Mouse (Mus musculus) embryonic facial prominence, embryonic 15.5 days (tissue): ENCODE measurements around the gene Bloc1s2. TPM values are rescaled to one million over a fixed set of nuclear protein-coding genes. Genes with fewer than 3 reads are reported as not detected.

Source experiments
- ATAC-seq: fragments of 200-750 bp; cut with Nextera tagmentation; 2 replicates; pipeline ENCODE4 v1.8.0; 2017; ENCODE audit warnings: low read depth, moderate TSS enrichment; ENCODE audit not compliant: insufficient number of reproducible peaks, low FRiP score, low TSS enrichment
- H3K27ac ChIP-seq: fragments of 300-500 bp; sonication (generic); replicated peaks from 2 replicates; pipeline ENCODE4 v1.5.1; 2015; ENCODE audit warnings: mild to moderate bottlenecking, inconsistent platforms
- H3K27me3 ChIP-seq: fragments of 300-500 bp; sonication (generic); 2 replicates; pipeline ENCODE4 v1.6.1; 2015; ENCODE audit warnings: inconsistent platforms
- H3K36me3 ChIP-seq: fragments of 300-500 bp; sonication (generic); 2 replicates; pipeline ENCODE4 v1.6.1; 2015; ENCODE audit warnings: mild to moderate bottlenecking, inconsistent platforms
- H3K4me1 ChIP-seq: fragments of 300-500 bp; sonication (generic); 2 replicates; pipeline ENCODE4 v1.6.1; 2015; ENCODE audit warnings: inconsistent platforms
- H3K4me2 ChIP-seq: fragments of 300-500 bp; sonication (generic); replicated peaks from 2 replicates; pipeline ENCODE4 v1.6.1; 2015; ENCODE audit warnings: mild to moderate bottlenecking, inconsistent platforms
- H3K4me3 ChIP-seq: fragments of 300-500 bp; sonication (generic); replicated peaks from 2 replicates; pipeline ENCODE4 v1.5.1; 2015; ENCODE audit warnings: mild to moderate bottlenecking, inconsistent platforms
- H3K9ac ChIP-seq: fragments of 300-500 bp; sonication (generic); 2 replicates; pipeline ENCODE4 v1.6.1; 2015; ENCODE audit warnings: inconsistent platforms
- H3K9me3 ChIP-seq: fragments of 300-500 bp; sonication (generic); replicated peaks from 2 replicates; pipeline ENCODE4 v1.6.1; 2016; ENCODE audit warnings: inconsistent platforms
- WGBS: fragments of 180-500 bp; shearing (Covaris S2); methylation state at CpG from one replicate; pipeline ENCODE4 v1.1.7; 2015; 5-methylcytosine and 5-hydroxymethylcytosine counted together
- polyA plus RNA-seq: library from polyadenylated mRNA; unstranded; fragments of >200 nt; fragmentation: Nextera tagmentation; extraction: Ambion mirVana; gene quantifications from 2 replicates; pipeline ENCODE4 v1.2.1, GENCODE M21; 2015

Gene Bloc1s2
- polyA plus RNA-seq, 1 experiment from 2014 or later = 90.4 TPM

GRCm38 (mm10) chr19:44153781-44154180 lies 7.5 kb upstream of the Bloc1s2 start:
- H3K9ac ChIP-seq = no peak overlapping the region

GRCm38 (mm10) chr19:44148991-44149390 lies 2.7 kb upstream of the Bloc1s2 start:
- H3K4me3 ChIP-seq = no peak overlapping the region
- H3K4me2 ChIP-seq = no peak overlapping the region
- no peak overlapping the region for H3K9ac ChIP-seq
- ATAC-seq = no peak
- peaks cover 22% of the 10 kb centered on the region for H3K27me3 ChIP-seq
- H3K27ac ChIP-seq = no peak overlapping the region
- 75% methylated on average over 2 of the region's 2 CpGs for WGBS
- H3K4me1 ChIP-seq = peaks cover 11% of the 10 kb centered on the region
- 0 out of 2 replicates have a peak, but pooled peaks cover 3% of the 10 kb centered on the region for H3K36me3 ChIP-seq
- no peaks in the 10 kb centered on the region for H3K9me3 ChIP-seq

More at GRCm38 (mm10) chr19:44153781-44154180, 7.5 kb upstream of the Bloc1s2 start:
- no peak overlapping the region for H3K27ac ChIP-seq
- WGBS = 75% methylated on average over 5 of the region's 5 CpGs
- no peak for ATAC-seq
- H3K36me3 ChIP-seq = no peaks in the 10 kb centered on the region
- no peak overlapping the region for H3K4me3 ChIP-seq
- peaks cover 29% of the 10 kb centered on the region for H3K27me3 ChIP-seq
- H3K4me1 ChIP-seq = no peaks in the 10 kb centered on the region
- H3K9me3 ChIP-seq = no peaks in the 10 kb centered on the region
- H3K4me2 ChIP-seq = no peak overlapping the region

DNA sequence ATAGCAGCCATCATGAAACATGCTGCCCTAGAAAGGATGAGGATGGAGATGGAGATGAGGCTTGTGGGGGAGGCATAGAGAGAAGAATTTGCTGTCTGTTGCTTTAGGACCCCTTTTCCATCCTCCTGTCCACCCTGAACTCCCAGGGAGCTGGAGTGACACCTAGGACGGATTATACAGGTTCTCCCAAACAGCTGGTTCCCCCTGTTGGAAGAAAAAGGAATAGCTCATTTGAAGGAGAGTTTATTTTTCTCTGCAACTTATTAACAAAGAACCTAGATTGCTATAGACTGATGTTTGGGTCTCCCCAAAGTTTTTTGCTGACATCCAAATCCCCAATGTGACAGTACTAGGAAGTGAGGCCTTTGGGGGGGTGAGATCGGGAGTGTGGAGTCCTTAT lies 2.1 kb upstream of the Bloc1s2 start:
- H3K4me2 ChIP-seq = no peak overlapping the region
- 29% methylated on average over 2 of the region's 2 CpGs for WGBS

DNA sequence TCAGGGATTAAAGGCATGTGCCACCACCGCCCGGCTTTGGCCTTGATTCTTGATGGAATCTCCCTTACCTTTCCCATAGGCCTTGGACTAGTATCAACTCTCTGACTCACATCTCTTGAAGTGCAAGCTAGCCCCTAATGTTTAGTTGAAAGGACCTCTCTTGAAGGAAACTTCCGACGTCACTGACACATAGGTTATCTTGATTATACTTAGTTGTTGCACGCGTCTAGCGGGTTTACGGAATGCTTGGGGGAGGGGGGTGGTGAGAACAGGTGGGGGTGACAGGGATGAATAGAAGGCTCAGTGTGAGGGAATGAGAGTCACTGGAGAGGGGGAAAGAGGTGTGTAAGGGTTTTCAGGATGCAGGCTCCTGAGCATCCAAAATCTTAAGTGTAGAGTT lies 705 bp upstream of the Bloc1s2 start:
- no peaks in the 10 kb centered on the region for H3K9me3 ChIP-seq
- no peak overlapping the region for H3K9ac ChIP-seq
- 94% methylated on average over 8 of the region's 8 CpGs for WGBS
- H3K27ac ChIP-seq = no peak overlapping the region
- no peak overlapping the region for H3K4me3 ChIP-seq
- no peak for ATAC-seq
- peaks cover 13% of the 10 kb centered on the region for H3K4me1 ChIP-seq
- peaks cover 23% of the 10 kb centered on the region for H3K36me3 ChIP-seq
- H3K27me3 ChIP-seq = peaks cover 9% of the 10 kb centered on the region
- H3K4me2 ChIP-seq = no peak overlapping the region

More for the DNA sequence above, 2.1 kb upstream of the Bloc1s2 start:
- Histone ChIP-seq H3K36me3 (peaks cover 9% of the 10 kb centered on the region; the same call in 1 of the 2 replicates), H3K9me3 (no peaks in the 10 kb centered on the region), H3K4me1 (peaks cover 13% of the 10 kb centered on the region), H3K27ac (no peak overlapping the region), H3K9ac (no peak overlapping the region), H3K4me3 (no peak overlapping the region), H3K27me3 (peaks cover 16% of the 10 kb centered on the region)
- ATAC-seq = no peak

GRCm38 (mm10) chr19:44146568-44146879 lies 278 bp upstream of the Bloc1s2 start:
- Histone ChIP-seq H3K9me3 (no peaks in the 10 kb centered on the region), H3K27ac (no peak overlapping the region), H3K4me2 (peak overlapping the region; percentile 74), H3K4me3 (peak overlapping the region; percentile 73), H3K4me1 (peaks cover 13% of the 10 kb centered on the region), H3K27me3 (peaks cover 9% of the 10 kb centered on the region), H3K36me3 (peaks cover 27% of the 10 kb centered on the region), H3K9ac (0 out of 2 replicates have a peak overlapping the region, but pooled peaks have one; percentile 49)
- WGBS = 64% methylated on average over 9 of the region's 9 CpGs
- 0 out of 2 replicates have a peak, but pooled peaks have one; percentile 29 for ATAC-seq

- WGBS = 83% methylated on average over 9 of the region's 9 CpGs
- Histone ChIP-seq H3K9ac (no peak overlapping the region), H3K4me2 (no peak overlapping the region), H3K27me3 (peaks cover 6% of the 10 kb centered on the region; the same call in 1 of the 2 replicates), H3K4me3 (no peak overlapping the region), H3K4me1 (peaks cover 13% of the 10 kb centered on the region), H3K9me3 (no peaks in the 10 kb centered on the region), H3K27ac (no peak overlapping the region), H3K36me3 (peaks cover 44% of the 10 kb centered on the region)
- no peak for ATAC-seq
These were observed 1.9 kb downstream of the Bloc1s2 start for GRCm38 (mm10) chr19:44144366-44144765.

GRCm38 (mm10) chr19:44135960-44136485 lies 10.2 kb downstream of the Bloc1s2 start:
- H3K9me3 ChIP-seq = no peaks in the 10 kb centered on the region
- 26% methylated on average over 7 of the region's 7 CpGs for WGBS
- peak overlapping the region; percentile 52 for H3K4me2 ChIP-seq
- ATAC-seq = no peak
- H3K27me3 ChIP-seq = no peaks in the 10 kb centered on the region
- no peak overlapping the region for H3K9ac ChIP-seq
- H3K4me1 ChIP-seq = peaks cover 9% of the 10 kb centered on the region
- peak overlapping the region; percentile 71 for H3K4me3 ChIP-seq
- peaks cover 32% of the 10 kb centered on the region for H3K36me3 ChIP-seq
- H3K27ac ChIP-seq = 0 out of 2 replicates have a peak overlapping the region, but pooled peaks have one; percentile 17

- peaks cover 35% of the 10 kb centered on the region for H3K36me3 ChIP-seq
- H3K9ac ChIP-seq = peak within 1 kb of the TSS; percentile 76
- H3K9me3 ChIP-seq = no peaks in the 10 kb centered on the region
- no peaks in the 10 kb centered on the region for H3K27me3 ChIP-seq
- peaks cover 9% of the 10 kb centered on the region for H3K4me1 ChIP-seq
- under 1% methylated on average over 45 of the region's 45 CpGs for WGBS
- peak within 1 kb of the TSS; percentile 71 for H3K4me3 ChIP-seq
- ATAC-seq = peak; percentile 83
- peak within 1 kb of the TSS; percentile 62 for H3K4me2 ChIP-seq
- H3K27ac ChIP-seq = peak within 1 kb of the TSS; percentile 95
These were observed 10.9 kb downstream of the Bloc1s2 start, which contains the start of gene Cwf19l1 for GRCm38 (mm10) chr19:44135072-44135959. Gene Cwf19l1 (minus strand): TSS chr19:44135876.

DNA sequence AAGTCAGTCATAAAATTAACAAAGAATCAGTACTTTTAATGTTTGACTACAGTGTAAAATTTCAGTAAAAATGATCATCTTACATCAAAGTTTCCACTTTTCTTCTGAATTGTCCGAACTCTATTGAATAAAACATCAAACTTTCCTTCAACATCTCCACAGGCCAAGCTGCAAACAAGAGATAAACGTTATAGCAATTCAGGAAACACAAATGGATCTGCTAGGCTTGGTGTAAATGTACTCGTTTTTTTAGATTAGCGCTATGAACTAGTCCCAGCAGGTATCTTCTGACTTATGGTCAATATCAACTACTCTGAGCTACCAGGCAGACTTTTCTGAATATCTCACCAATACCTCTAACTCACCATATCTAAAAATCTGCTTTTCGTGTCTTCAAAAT lies 13.3 kb downstream of the Bloc1s2 start:
- Histone ChIP-seq H3K27ac (no peak overlapping the region), H3K4me2 (no peak overlapping the region), H3K4me3 (no peak overlapping the region), H3K9me3 (no peaks in the 10 kb centered on the region), H3K27me3 (no peaks in the 10 kb centered on the region), H3K9ac (no peak overlapping the region), H3K36me3 (peaks cover 38% of the 10 kb centered on the region), H3K4me1 (peaks cover 9% of the 10 kb centered on the region)
- 88% methylated on average over 5 of the region's 5 CpGs for WGBS
- ATAC-seq = no peak

GRCm38 (mm10) chr19:44128560-44128959 lies 17.7 kb downstream of the Bloc1s2 start:
- Histone ChIP-seq H3K4me1 (no peaks in the 10 kb centered on the region), H3K9me3 (no peaks in the 10 kb centered on the region), H3K36me3 (peaks cover 74% of the 10 kb centered on the region), H3K9ac (no peak overlapping the region), H3K27ac (no peak overlapping the region), H3K4me2 (no peak overlapping the region), H3K4me3 (no peak overlapping the region), H3K27me3 (no peaks in the 10 kb centered on the region)
- WGBS = 84% methylated on average over 2 of the region's 2 CpGs
- no peak for ATAC-seq

- H3K27me3 ChIP-seq = no peaks in the 10 kb centered on the region
- H3K27ac ChIP-seq = no peak overlapping the region
- no peaks in the 10 kb centered on the region for H3K4me1 ChIP-seq
- H3K9me3 ChIP-seq = no peaks in the 10 kb centered on the region
- WGBS = 93% methylated on average over 10 of the region's 10 CpGs
- H3K9ac ChIP-seq = no peak overlapping the region
- H3K36me3 ChIP-seq = peaks cover 81% of the 10 kb centered on the region
- H3K4me3 ChIP-seq = no peak overlapping the region
- no peak for ATAC-seq
- H3K4me2 ChIP-seq = no peak overlapping the region
These were observed 18.3 kb downstream of the Bloc1s2 start for GRCm38 (mm10) chr19:44127729-44128497.
